ENCODE assay signal across 19 mouse cellular contexts in genomic region chr1:82468872-82469271, GRCm38 (mm10).
"Had no signal": no experiment of that assay in that cellular context is flagged by ENCODE, and none has a peak within 500 bp of the region (broad histone marks: within the 10 kb centered on the region; RNA-seq: fewer than 3 reads in every experiment).

No protein-coding gene starts in this region.

- ATAC-seq: liver, postnatal 0 days; lung, postnatal 0 days; midbrain, embryonic 16.5 days had no signal

- H3K4me1 ChIP-seq: kidney, embryonic 15.5 days; limb, embryonic 15.5 days had no signal

- H3K27me3 ChIP-seq: kidney, embryonic 15.5 days; limb, embryonic 12.5 days; limb, embryonic 15.5 days; midbrain, embryonic 12.5 days had no signal

- H3K4me2 ChIP-seq: kidney, embryonic 15.5 days; limb, embryonic 12.5 days; limb, embryonic 15.5 days; liver, embryonic 11.5 days; lung, embryonic 14.5 days; midbrain, embryonic 12.5 days had no signal

- H3K9ac ChIP-seq: kidney, embryonic 15.5 days; limb, embryonic 12.5 days; limb, embryonic 15.5 days; liver, embryonic 14.5 days; liver, postnatal 0 days; lung, embryonic 14.5 days; midbrain, embryonic 12.5 days had no signal

- H3K4me3 ChIP-seq: kidney, embryonic 15.5 days; limb, embryonic 12.5 days; limb, embryonic 15.5 days; midbrain, embryonic 12.5 days had no signal

- H3K27ac ChIP-seq: kidney, embryonic 15.5 days; limb, embryonic 12.5 days; limb, embryonic 15.5 days; liver, embryonic 14.5 days; macrophage; midbrain, embryonic 12.5 days; stomach, postnatal 0 days had no signal

- H3K9me3 ChIP-seq: kidney, embryonic 15.5 days; limb, embryonic 12.5 days; limb, embryonic 15.5 days; midbrain, embryonic 12.5 days had no signal

- H3K36me3 ChIP-seq: kidney, embryonic 15.5 days; limb, embryonic 12.5 days; limb, embryonic 15.5 days; midbrain, embryonic 12.5 days had no signal

- DNase-seq: kidney, adult 2 months; kidney, postnatal 10 days; kidney, postnatal 36 days; left cerebral cortex, postnatal 4 days; liver, postnatal 0 days; lung, embryonic 14.5 days; right cerebral cortex, postnatal 14 days; right cerebral cortex, postnatal 4 days; thymus, postnatal 25 days had no signal
